Mouse (Mus musculus): ENCODE measurements around the gene Blcap. TPM values are rescaled to one million over a fixed set of nuclear protein-coding genes. Genes with fewer than 3 reads are reported as not detected.
"Not testable (repeated sequence)": the region's sequence is repeated elsewhere in the genome, so short reads cannot be mapped to it uniquely, and the experiment has no call there.

Blcap gene
- polyA plus RNA-seq (2015; fragmentation: Nextera tagmentation; extraction: Ambion mirVana), result 8.0 and 9.9 TPM in 2 replicates

DNA sequence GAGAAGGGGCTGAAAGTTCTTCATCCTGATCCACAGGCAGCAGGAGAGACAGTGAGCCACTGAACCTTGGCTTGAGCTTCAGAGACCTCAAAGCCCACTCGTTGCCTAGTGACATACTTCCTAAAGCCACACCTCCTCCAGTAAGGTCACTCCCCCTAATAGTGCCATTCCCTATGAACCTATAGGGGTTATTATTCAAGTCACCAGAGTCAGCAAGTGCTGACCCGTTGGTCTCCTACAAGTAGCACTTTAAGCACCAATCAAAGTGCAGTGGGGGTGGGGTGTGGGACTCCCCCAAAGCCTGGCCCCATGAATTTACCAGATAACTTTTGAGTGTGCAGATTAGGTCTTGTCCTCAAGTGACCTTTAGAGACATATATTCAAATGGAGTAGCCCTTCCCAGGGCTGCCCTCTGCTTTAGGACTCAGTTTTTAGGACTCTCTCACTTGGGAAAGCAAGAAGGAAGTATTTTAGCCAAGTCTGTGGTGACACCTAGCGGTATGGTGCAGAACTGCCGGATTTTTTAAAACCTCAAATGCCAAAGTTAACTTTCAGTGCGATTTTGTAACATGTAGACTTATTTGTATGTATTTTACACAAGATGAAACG is at the start of gene Blcap:
Blcap (minus strand) TSS at position 51 of the 609 bp plus-strand sequence.
- Histone ChIP-seq H3K9me3 (replicated peaks) (no peaks in the 10 kb centered on the region), H3K4me1 (replicated peaks) (peaks cover 14% of the 10 kb centered on the region), H3K27ac (replicated peaks) (no peak within 1 kb of the TSS), H3K4me2 (no peak within 1 kb of the TSS), H3K27me3 (no peaks in the 10 kb centered on the region), H3K4me3 (replicated peaks) (no peak within 1 kb of the TSS), H3K9ac (no peak within 1 kb of the TSS), H3K36me3 (replicated peaks) (no peaks in the 10 kb centered on the region)
- 10% methylated on average over 6 of the region's 6 CpGs for WGBS (ENCODE audit: insufficient replicate concordance)
- ATAC-seq (ENCODE audit: insufficient read depth), result no peak

DNA sequence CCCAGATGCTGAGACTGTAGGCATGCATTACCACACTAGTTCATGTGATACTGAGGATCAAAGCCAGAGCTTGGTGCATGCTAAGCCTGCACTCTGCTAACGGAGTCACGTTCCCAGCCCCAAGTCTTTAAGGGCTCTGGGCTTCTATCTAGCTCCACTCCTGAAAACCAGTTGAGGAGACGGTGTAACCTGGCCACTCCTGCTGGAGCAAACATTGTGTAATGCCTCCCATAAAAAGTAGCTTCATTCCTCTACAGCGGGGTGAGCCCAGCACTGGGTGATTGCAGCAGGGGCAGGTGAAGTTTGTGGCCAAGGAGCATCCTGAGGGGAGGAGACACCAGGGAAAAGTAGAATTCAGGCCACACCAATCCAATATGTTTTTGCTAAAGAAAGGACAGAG is 47.3 kb upstream of the Blcap start:
- no peaks in the 10 kb centered on the region for H3K4me1 ChIP-seq (replicated peaks)
- 64% methylated on average over 4 of the region's 4 CpGs for WGBS (ENCODE audit: insufficient replicate concordance)
- H3K4me3 ChIP-seq (replicated peaks), result no peak overlapping the region
- H3K9me3 ChIP-seq (replicated peaks), result no peaks in the 10 kb centered on the region
- H3K4me2 ChIP-seq, result no peak overlapping the region
- H3K27me3 ChIP-seq, result no peaks in the 10 kb centered on the region
- no peak overlapping the region for H3K27ac ChIP-seq (replicated peaks)
- no peaks in the 10 kb centered on the region for H3K36me3 ChIP-seq (replicated peaks)
- no peak overlapping the region for H3K9ac ChIP-seq
- ATAC-seq (ENCODE audit: insufficient read depth), result no peak

DNA sequence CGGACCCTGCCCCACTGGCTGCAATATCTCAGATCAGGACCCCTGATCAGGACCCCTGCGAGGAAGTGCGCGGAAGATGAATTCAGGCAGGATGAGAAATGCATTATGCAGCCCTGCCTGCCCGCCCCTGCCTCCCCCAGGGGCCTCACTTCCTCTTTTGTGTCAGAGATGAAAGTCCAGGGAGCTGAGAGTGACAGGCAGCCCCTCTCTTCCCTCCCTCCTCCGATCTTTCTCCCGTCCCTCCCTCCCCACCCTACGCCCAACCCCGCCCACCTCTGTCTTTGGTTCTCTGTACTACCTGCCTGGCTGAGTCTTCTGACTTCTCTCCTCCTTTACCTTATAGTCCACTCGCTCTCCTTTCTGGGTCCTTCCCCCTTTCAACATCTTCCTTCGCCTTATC is 42.9 kb upstream of the Blcap start:
- Histone ChIP-seq H3K36me3 (replicated peaks) (no peaks in the 10 kb centered on the region), H3K4me1 (replicated peaks) (no peaks in the 10 kb centered on the region), H3K9me3 (replicated peaks) (no peaks in the 10 kb centered on the region), H3K27ac (replicated peaks) (no peak overlapping the region), H3K4me2 (no peak overlapping the region; the same call in 1 of the 2 replicates), H3K9ac (no peak overlapping the region), H3K27me3 (no peaks in the 10 kb centered on the region), H3K4me3 (replicated peaks) (no peak overlapping the region)
- 4% methylated on average over 11 of the region's 11 CpGs for whole genome bisulfite sequencing (ENCODE audit: insufficient replicate concordance)
- no peak for ATAC-seq (ENCODE audit: insufficient read depth)

DNA sequence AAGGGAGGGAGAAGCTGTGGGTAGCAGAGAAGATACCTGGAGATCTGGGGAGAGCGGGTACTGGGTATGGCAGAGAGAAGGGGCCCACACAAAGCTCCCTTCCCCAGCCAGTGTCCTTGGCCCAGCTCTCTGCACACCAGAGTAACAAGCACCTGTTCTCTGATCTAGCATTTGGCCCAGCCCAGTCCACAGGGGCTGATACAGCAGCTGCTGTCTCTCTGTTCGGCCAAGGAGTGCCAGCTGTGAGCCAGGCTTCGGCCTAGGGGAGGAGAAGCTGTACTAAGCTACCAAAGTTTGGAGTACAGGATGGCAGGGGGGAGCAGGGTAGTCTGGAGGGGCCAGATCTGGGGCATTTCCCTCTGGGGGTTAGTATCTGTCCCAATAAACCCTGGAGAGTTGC is 40.7 kb upstream of the Blcap start:
- no peaks in the 10 kb centered on the region for H3K4me1 ChIP-seq (replicated peaks)
- H3K36me3 ChIP-seq (replicated peaks), result no peaks in the 10 kb centered on the region
- 71% methylated on average over 3 of the region's 3 CpGs for WGBS (ENCODE audit: insufficient replicate concordance)
- no peak overlapping the region for H3K27ac ChIP-seq (replicated peaks)
- no peak overlapping the region for H3K9ac ChIP-seq
- H3K9me3 ChIP-seq (replicated peaks), result no peaks in the 10 kb centered on the region
- H3K4me2 ChIP-seq, result no peak overlapping the region
- ATAC-seq (ENCODE audit: insufficient read depth), result no peak
- no peaks in the 10 kb centered on the region for H3K27me3 ChIP-seq
- H3K4me3 ChIP-seq (replicated peaks), result no peak overlapping the region

DNA sequence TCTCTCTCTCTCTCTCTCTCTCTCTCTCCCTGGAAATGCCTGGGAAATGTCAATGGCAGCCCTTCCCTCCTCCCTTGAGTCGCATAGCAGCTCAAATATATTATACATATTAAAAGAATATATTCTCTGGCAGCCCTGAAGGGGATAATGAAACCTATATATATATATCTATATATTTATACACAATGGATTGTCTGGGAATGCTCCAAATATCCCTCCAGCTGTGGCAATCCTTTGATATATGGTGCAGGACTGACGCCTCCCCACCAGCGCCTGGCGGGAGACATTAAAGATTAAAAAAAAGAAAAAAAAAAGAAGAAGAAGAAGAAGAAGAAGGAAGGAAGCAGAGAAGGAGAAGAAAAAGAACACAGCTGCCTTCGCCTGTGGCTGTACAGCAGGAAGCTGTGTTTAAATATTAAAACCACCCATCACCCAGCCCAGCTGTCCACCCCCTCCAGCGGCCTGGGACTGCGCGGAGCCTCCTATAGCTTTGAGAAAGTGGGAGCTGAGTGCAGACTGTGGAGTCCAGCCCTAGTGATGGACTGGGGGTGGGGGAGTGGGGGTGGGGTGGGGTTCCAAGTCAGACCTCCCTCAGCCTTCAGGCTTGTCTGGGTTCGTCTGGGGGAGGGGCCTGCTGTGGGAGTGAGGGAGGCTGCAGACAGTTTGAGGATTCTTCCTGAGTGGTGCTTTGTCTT is 36.6 kb upstream of the Blcap start:
- no peak overlapping the region for H3K9ac ChIP-seq
- 25% methylated on average over 9 of the region's 9 CpGs for WGBS (ENCODE audit: insufficient replicate concordance)
- no peak overlapping the region for H3K4me3 ChIP-seq (replicated peaks)
- H3K9me3 ChIP-seq (replicated peaks), result no peaks in the 10 kb centered on the region
- H3K27me3 ChIP-seq, result peaks cover 13% of the 10 kb centered on the region
- no peaks in the 10 kb centered on the region for H3K36me3 ChIP-seq (replicated peaks)
- no peak for ATAC-seq (ENCODE audit: insufficient read depth)
- H3K4me1 ChIP-seq (replicated peaks), result no peaks in the 10 kb centered on the region
- H3K27ac ChIP-seq (replicated peaks), result no peak overlapping the region
- H3K4me2 ChIP-seq, result no peak overlapping the region

DNA sequence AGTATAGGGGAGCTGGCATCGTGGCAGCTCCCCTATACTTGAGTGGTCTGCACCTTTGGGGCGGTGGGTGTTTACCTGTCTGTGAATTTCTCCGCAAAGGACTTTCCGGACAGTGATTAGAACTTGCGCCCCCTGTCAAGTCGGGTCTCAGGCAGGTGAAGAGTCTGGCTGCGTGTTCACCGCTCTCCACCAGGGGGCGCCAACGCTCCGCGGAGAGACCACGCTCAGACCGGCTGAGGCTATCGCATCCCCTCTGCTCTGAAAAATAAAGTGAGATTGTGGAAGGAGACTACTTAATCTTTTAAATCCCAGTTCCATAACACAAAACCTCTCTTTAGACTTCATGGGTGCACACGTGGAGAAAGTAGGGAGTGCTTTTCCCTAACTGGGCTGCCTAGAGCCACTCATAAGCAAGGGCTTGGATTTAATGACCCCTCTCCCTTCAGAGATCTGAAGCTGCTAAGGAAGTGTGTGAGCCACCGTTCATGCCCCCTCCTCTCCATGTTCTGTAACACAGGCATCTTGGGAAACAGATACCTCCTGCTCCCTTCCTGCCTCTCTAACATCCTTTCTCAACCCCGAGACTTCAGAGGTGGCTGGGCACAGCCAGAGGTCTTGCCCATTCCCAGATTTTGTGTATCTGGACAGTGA is 34.1 kb upstream of the Blcap start:
- Histone ChIP-seq H3K4me1 (replicated peaks) (no peaks in the 10 kb centered on the region), H3K36me3 (replicated peaks) (no peaks in the 10 kb centered on the region), H3K4me2 (no peak overlapping the region), H3K27me3 (peaks cover 13% of the 10 kb centered on the region), H3K27ac (replicated peaks) (no peak overlapping the region), H3K9me3 (replicated peaks) (no peaks in the 10 kb centered on the region), H3K9ac (no peak overlapping the region), H3K4me3 (replicated peaks) (no peak overlapping the region)
- ATAC-seq (ENCODE audit: insufficient read depth), result no peak
- 7% methylated on average over 18 of the region's 18 CpGs for WGBS (ENCODE audit: insufficient replicate concordance)

DNA sequence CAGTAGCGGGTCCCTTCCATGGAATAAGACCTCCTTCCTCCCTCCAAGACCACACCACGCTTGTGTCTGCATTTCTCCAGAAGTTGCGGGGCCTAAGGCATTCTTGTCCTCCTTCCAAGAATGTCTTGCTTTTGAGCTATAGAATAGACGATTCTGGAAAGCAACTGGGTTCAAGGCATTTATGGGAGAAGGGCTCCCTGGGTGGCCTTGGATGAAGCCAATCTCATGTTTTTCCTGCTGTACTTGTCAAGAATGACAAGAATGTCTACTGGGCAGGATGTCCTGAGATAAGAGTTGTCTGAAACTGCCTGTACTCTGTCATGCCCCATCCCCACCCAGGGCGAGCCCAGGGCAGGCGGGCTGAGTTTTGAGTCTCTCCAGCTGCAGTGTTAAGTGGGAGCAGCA is 30.4 kb upstream of the Blcap start:
- H3K9ac ChIP-seq, result no peak overlapping the region
- no peaks in the 10 kb centered on the region for H3K36me3 ChIP-seq (replicated peaks)
- no peak overlapping the region for H3K4me2 ChIP-seq
- no peak for ATAC-seq (ENCODE audit: insufficient read depth)
- 41% methylated on average over 6 of the region's 6 CpGs for WGBS (ENCODE audit: insufficient replicate concordance)
- no peak overlapping the region for H3K27ac ChIP-seq (replicated peaks)
- H3K4me3 ChIP-seq (replicated peaks), result no peak overlapping the region
- H3K4me1 ChIP-seq (replicated peaks), result no peaks in the 10 kb centered on the region
- H3K9me3 ChIP-seq (replicated peaks), result no peaks in the 10 kb centered on the region
- peaks cover 13% of the 10 kb centered on the region for H3K27me3 ChIP-seq

DNA sequence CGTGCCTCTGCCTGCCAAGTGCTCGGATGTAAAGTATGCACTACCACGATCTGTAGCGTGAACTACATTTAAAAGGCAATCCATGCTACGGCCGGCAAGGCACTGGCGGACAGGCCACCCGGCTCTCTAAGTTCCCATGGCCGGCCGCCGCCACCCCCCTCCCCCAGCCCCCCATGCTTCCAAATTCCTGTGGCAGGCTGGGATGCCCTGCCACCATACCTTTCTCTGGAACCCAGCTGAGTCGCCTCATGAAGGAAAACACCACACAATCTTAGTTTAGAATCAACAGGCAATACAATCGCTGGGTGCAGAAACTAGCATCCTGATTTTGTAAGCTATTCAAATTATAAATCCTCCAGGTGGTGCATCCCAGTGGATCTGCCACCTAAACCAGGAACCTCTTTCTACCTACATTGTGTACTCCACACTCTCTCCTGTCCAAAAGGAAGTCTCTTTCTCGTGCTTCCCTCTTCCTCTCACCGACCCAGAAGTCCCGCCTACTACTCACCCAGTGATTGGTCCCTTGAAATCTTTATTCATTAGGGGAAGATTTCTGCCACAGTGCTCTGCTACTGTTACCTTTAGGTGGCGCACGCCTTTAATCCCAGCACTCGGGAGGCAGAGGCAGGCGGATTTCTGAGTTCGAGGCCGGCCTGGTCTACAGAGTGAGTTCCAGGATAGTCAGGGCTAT is 25.9 kb upstream of the Blcap start:
- Histone ChIP-seq H3K4me3 (replicated peaks) (peak overlapping the region; percentile 27), H3K36me3 (replicated peaks) (no peaks in the 10 kb centered on the region), H3K4me2 (peak overlapping the region; percentile 46), H3K27ac (replicated peaks) (no peak overlapping the region), H3K4me1 (replicated peaks) (no peaks in the 10 kb centered on the region), H3K9ac (no peak overlapping the region), H3K9me3 (replicated peaks) (no peaks in the 10 kb centered on the region), H3K27me3 (no peaks in the 10 kb centered on the region)
- ATAC-seq (ENCODE audit: insufficient read depth), result no peak
- WGBS (ENCODE audit: insufficient replicate concordance), result 53% methylated on average over 22 of the region's 22 CpGs

DNA sequence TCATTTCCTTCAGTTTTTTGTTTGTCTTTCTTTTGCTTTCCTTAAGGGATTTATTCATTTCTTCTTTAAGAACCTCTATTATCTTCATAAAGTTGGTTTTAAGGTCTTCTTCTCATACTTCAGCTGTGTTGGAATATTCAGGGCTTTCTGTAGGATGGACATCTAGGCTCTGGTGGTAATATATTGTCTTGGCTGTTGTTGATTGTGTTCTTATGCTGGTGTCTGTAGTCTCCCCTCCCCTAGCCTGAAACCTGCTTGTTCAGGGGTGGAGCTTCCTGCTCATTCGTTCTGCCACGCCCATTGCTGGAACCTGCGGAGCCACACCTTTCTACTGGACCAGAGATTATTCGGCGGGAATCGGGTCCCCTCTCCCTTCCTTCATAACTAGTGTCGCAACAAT is 14.3 kb upstream of the Blcap start:
- H3K4me3 ChIP-seq (replicated peaks); H3K27me3 ChIP-seq; H3K9ac ChIP-seq; H3K27ac ChIP-seq (replicated peaks); H3K36me3 ChIP-seq (replicated peaks); H3K4me1 ChIP-seq (replicated peaks); ATAC-seq (ENCODE audit: insufficient read depth); H3K9me3 ChIP-seq (replicated peaks); H3K4me2 ChIP-seq: not testable (repeated sequence)
- WGBS (ENCODE audit: insufficient replicate concordance), result 18% methylated on average over 7 of the region's 7 CpGs

DNA sequence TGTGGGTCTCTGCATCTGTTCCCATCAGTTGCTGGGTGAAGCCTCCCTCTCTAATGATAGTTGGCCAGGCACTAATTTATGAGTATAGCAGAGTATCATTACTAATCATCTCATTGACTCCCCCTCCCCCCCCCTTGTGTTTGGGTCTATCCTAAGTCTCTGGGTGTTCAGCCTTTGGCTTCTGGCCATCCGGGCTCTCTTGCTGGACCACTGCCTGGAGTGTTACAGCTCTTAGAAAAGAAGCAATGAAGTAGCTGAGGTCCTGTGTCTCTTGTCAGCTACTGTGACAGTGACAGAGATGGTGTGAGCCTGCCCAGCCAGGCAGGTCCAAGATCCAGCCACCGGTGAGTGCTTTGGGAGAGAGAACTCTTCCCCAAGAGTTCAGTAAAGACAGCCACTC is 1.7 kb upstream of the Blcap start:
- Histone ChIP-seq H3K36me3 (replicated peaks) (no peaks in the 10 kb centered on the region), H3K27me3 (no peaks in the 10 kb centered on the region), H3K4me3 (replicated peaks) (no peak overlapping the region), H3K27ac (replicated peaks) (no peak overlapping the region), H3K9ac (no peak overlapping the region), H3K4me2 (no peak overlapping the region), H3K4me1 (replicated peaks) (0 out of 2 replicates have a peak, but pooled peaks cover 2% of the 10 kb centered on the region), H3K9me3 (replicated peaks) (no peaks in the 10 kb centered on the region)
- 63% methylated on average over 2 of the region's 2 CpGs for WGBS (ENCODE audit: insufficient replicate concordance)
- ATAC-seq (ENCODE audit: insufficient read depth), result no peak

DNA sequence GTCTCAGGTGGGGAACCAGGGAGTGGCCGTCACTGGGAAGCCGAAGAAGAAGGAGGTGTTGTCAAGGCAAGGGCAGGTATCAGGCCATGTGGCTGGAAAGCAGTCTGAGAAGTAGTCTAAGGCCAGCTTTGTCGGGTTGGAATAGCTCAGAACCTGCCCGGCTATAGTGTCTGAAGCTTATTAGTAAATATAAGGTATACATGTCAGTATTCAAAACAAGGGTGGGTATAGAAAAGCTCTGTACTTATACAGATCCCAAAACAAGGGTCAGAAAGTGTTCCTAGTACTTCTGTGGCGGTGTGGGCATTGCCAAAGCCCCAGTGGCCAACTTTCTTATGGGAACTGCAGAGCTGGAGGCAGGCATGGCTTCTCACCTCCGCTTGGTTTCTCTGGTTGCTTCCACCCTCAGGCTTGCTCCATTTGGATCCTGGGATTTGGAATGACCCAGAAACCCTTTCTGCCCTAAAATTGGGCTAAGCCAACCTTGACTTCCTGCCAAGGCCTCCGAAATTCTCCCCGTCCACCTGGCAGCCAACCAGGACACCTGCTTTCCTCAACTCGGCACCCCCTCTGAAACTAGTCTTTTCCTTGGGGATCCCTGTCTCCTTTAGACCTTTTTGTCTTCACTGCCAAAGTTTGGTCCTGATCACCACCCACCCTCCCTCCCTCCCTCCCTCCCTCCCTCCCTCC is 1.1 kb downstream of the Blcap start:
- H3K27ac ChIP-seq (replicated peaks), result no peak overlapping the region
- H3K9ac ChIP-seq, result no peak overlapping the region
- H3K9me3 ChIP-seq (replicated peaks), result no peaks in the 10 kb centered on the region
- 47% methylated on average over 9 of the region's 9 CpGs for WGBS (ENCODE audit: insufficient replicate concordance)
- H3K4me1 ChIP-seq (replicated peaks), result peaks cover 27% of the 10 kb centered on the region
- no peak overlapping the region for H3K4me3 ChIP-seq (replicated peaks)
- H3K36me3 ChIP-seq (replicated peaks), result no peaks in the 10 kb centered on the region
- no peak for ATAC-seq (ENCODE audit: insufficient read depth)
- no peaks in the 10 kb centered on the region for H3K27me3 ChIP-seq
- no peak overlapping the region for H3K4me2 ChIP-seq

All from liver, embryonic 15.5 days (tissue).